In genomic region chr3:89276061-89276460, GRCm38 (mm10) we compare ENCODE assay signal across 19 mouse cellular contexts. TPM values are rescaled to one million over a fixed set of nuclear protein-coding genes. Genes with fewer than 3 reads are reported as not detected.
DNase-seq lines count a peak whose midpoint lies in the region; ATAC-seq lines count a peak whose summit lies in the region.
"Had no signal": no experiment of that assay in that cellular context is flagged by ENCODE, and none has a peak within 500 bp of the region (broad histone marks: within the 10 kb centered on the region; RNA-seq: fewer than 3 reads in every experiment).

No protein-coding gene starts in this region.

- no peak for DNase-seq in heart, postnatal 36 days
- DNase-seq in limb, embryonic 10.5 days (ENCODE audit: low spot score): no peak
- no peak for DNase-seq in embryonic facial prominence, embryonic 10.5 days (ENCODE audit: low spot score)
- no peak for DNase-seq in frontal cortex, postnatal 10 days (ENCODE audit: low spot score in 2 of 2)
- DNase-seq in left cerebral cortex, adult 18-20 months (ENCODE audit: low spot score in 2 of 2): no peak
- DNase-seq: cerebellum, adult 11 months; gastrocnemius, postnatal 14 days; heart, postnatal 4 days; lung, embryonic 14.5 days; spleen, adult 18-20 months; thymus, postnatal 25 days had no signal

- H3K27ac ChIP-seq in heart, embryonic 13.5 days (replicated peaks): no peak overlapping the region
- no peak overlapping the region for H3K27ac ChIP-seq in limb, embryonic 13.5 days
- H3K27ac ChIP-seq in limb, embryonic 10.5 days: no peak overlapping the region
- peak overlapping the region; percentile 86; the same call in 1 of the 2 replicates for H3K27ac ChIP-seq in embryonic facial prominence, embryonic 10.5 days (replicated peaks)
- H3K27ac ChIP-seq in intestine, embryonic 15.5 days: no peak overlapping the region
- H3K27ac ChIP-seq: hindbrain, postnatal 0 days; neural tube, embryonic 15.5 days; stomach, embryonic 15.5 days had no signal

- 0 out of 2 replicates have a peak overlapping the region, but pooled peaks have one; percentile 94 for H3K4me2 ChIP-seq in heart, embryonic 13.5 days
- H3K4me2 ChIP-seq in limb, embryonic 13.5 days (replicated peaks): peak overlapping the region; percentile 96
- peak overlapping the region; percentile 96; the same call in 1 of the 2 replicates for H3K4me2 ChIP-seq in intestine, embryonic 15.5 days (replicated peaks)
- H3K4me2 ChIP-seq: neural tube, embryonic 15.5 days had no signal

- H3K9ac ChIP-seq in heart, embryonic 13.5 days: no peak overlapping the region
- no peak overlapping the region for H3K9ac ChIP-seq in limb, embryonic 13.5 days
- H3K9ac ChIP-seq in intestine, embryonic 15.5 days: no peak overlapping the region
- H3K9ac ChIP-seq: neural tube, embryonic 15.5 days; stomach, embryonic 15.5 days had no signal

- no peak for ATAC-seq in heart, embryonic 13.5 days (ENCODE audit: extremely low read depth, insufficient number of reproducible peaks, low FRiP score, low TSS enrichment)
- ATAC-seq in limb, embryonic 13.5 days (ENCODE audit: low FRiP score, low read depth): no peak
- no peak for ATAC-seq in intestine, embryonic 15.5 days
- ATAC-seq: forebrain, embryonic 16.5 days; hindbrain, postnatal 0 days had no signal

- peaks cover 43% of the 10 kb centered on the region for H3K36me3 ChIP-seq in heart, embryonic 13.5 days
- H3K36me3 ChIP-seq in limb, embryonic 13.5 days: peaks cover 42% of the 10 kb centered on the region
- peaks cover 20% of the 10 kb centered on the region for H3K36me3 ChIP-seq in limb, embryonic 10.5 days
- peaks cover 27% of the 10 kb centered on the region for H3K36me3 ChIP-seq in embryonic facial prominence, embryonic 10.5 days (replicated peaks)
- H3K36me3 ChIP-seq in intestine, embryonic 15.5 days: peaks cover 12% of the 10 kb centered on the region
- H3K36me3 ChIP-seq: neural tube, embryonic 15.5 days had no signal

- WGBS in heart, embryonic 13.5 days: 86% methylated on average over 13 of the region's 13 CpGs
- WGBS in limb, embryonic 13.5 days: 90% methylated on average over 13 of the region's 13 CpGs
- 95% methylated on average over 13 of the region's 13 CpGs for WGBS in limb, embryonic 10.5 days
- 92% methylated on average over 13 of the region's 13 CpGs for WGBS in embryonic facial prominence, embryonic 10.5 days
- WGBS in intestine, embryonic 15.5 days: 93% methylated on average over 13 of the region's 13 CpGs

- H3K9me3 ChIP-seq in heart, embryonic 13.5 days: no peaks in the 10 kb centered on the region
- no peaks in the 10 kb centered on the region for H3K9me3 ChIP-seq in limb, embryonic 13.5 days
- H3K9me3 ChIP-seq in limb, embryonic 10.5 days (replicated peaks): no peaks in the 10 kb centered on the region
- no peaks in the 10 kb centered on the region for H3K9me3 ChIP-seq in embryonic facial prominence, embryonic 10.5 days
- H3K9me3 ChIP-seq in intestine, embryonic 15.5 days: no peaks in the 10 kb centered on the region
- H3K9me3 ChIP-seq: neural tube, embryonic 15.5 days; stomach, embryonic 15.5 days had no signal

- intact Hi-C loops in heart, postnatal 36 days (cut with DNase I): no loop called here

- H3K27me3 ChIP-seq in heart, embryonic 13.5 days (replicated peaks): no peaks in the 10 kb centered on the region
- peaks cover 9% of the 10 kb centered on the region; the same call in 1 of the 2 replicates for H3K27me3 ChIP-seq in limb, embryonic 13.5 days
- peaks cover 42% of the 10 kb centered on the region for H3K27me3 ChIP-seq in limb, embryonic 10.5 days (ENCODE audit: low read depth, poor library complexity, severe bottlenecking)
- peaks cover 67% of the 10 kb centered on the region for H3K27me3 ChIP-seq in embryonic facial prominence, embryonic 10.5 days (replicated peaks; ENCODE audit: low read depth, poor library complexity, severe bottlenecking)
- H3K27me3 ChIP-seq in intestine, embryonic 15.5 days (replicated peaks): no peaks in the 10 kb centered on the region
- H3K27me3 ChIP-seq: stomach, embryonic 15.5 days had no signal

- no peak overlapping the region for H3K4me3 ChIP-seq in heart, embryonic 13.5 days
- H3K4me3 ChIP-seq in limb, embryonic 13.5 days: no peak overlapping the region
- no peak overlapping the region for H3K4me3 ChIP-seq in limb, embryonic 10.5 days
- H3K4me3 ChIP-seq in embryonic facial prominence, embryonic 10.5 days: 0 out of 2 replicates have a peak overlapping the region, but pooled peaks have one; percentile 65
- H3K4me3 ChIP-seq in intestine, embryonic 15.5 days (replicated peaks): no peak overlapping the region
- H3K4me3 ChIP-seq: neural tube, embryonic 15.5 days had no signal

- peaks cover 52% of the 10 kb centered on the region for H3K4me1 ChIP-seq in heart, embryonic 13.5 days
- peaks cover 45% of the 10 kb centered on the region for H3K4me1 ChIP-seq in limb, embryonic 13.5 days
- peaks cover 53% of the 10 kb centered on the region for H3K4me1 ChIP-seq in limb, embryonic 10.5 days
- H3K4me1 ChIP-seq in embryonic facial prominence, embryonic 10.5 days: peaks cover 60% of the 10 kb centered on the region
- H3K4me1 ChIP-seq in intestine, embryonic 15.5 days (replicated peaks): peaks cover 35% of the 10 kb centered on the region

RNA-seq across cellular contexts. Expression of gene Efna1, which starts 4.9 kb away (rescaled TPM):
- 33.3 and 38.4 TPM in 2 replicates for polyA plus RNA-seq in heart, embryonic 13.5 days (2015; fragmentation: Nextera tagmentation; extraction: Ambion mirVana)
- total RNA-seq in heart, postnatal 36 days (2021): 10 to 100 TPM; 28.3 to 42.6 TPM
- 44.0 and 46.2 TPM in 2 replicates for polyA plus RNA-seq in limb, embryonic 13.5 days (2015; fragmentation: Nextera tagmentation; extraction: Ambion mirVana)
- 29.8 and 36.8 TPM in 2 replicates for polyA plus RNA-seq in limb, embryonic 10.5 days (2016; fragmentation: Nextera tagmentation; extraction: Ambion mirVana)
- polyA plus RNA-seq in embryonic facial prominence, embryonic 10.5 days (2016; fragmentation: Nextera tagmentation; extraction: Ambion mirVana): 26.7 and 27.2 TPM in 2 replicates
- polyA plus RNA-seq in intestine, embryonic 15.5 days (2015; fragmentation: Nextera tagmentation; extraction: Ambion mirVana): 57.9 and 58.5 TPM in 2 replicates
- 1 to 10 TPM; 5.9 to 8.3 TPM for total RNA-seq in left cerebral cortex, adult 18-20 months (2021)
- total RNA-seq: common myeloid progenitor, adult 5-6 weeks had no signal

RNA-seq across cellular contexts. Expression of gene Slc50a1, which starts 5.7 kb away (rescaled TPM):
- polyA plus RNA-seq in heart, embryonic 13.5 days (2015; fragmentation: Nextera tagmentation; extraction: Ambion mirVana): 40.6 and 40.7 TPM in 2 replicates
- total RNA-seq in heart, postnatal 36 days (2021): 10 to 100 TPM; 20.5 to 23.0 TPM
- polyA plus RNA-seq in limb, embryonic 13.5 days (2015; fragmentation: Nextera tagmentation; extraction: Ambion mirVana): 85.5 and 88.8 TPM in 2 replicates
- polyA plus RNA-seq in limb, embryonic 10.5 days (2016; fragmentation: Nextera tagmentation; extraction: Ambion mirVana): 33.2 and 41.3 TPM in 2 replicates
- 27.2 and 34.2 TPM in 2 replicates for polyA plus RNA-seq in embryonic facial prominence, embryonic 10.5 days (2016; fragmentation: Nextera tagmentation; extraction: Ambion mirVana)
- 60.6 and 63.9 TPM in 2 replicates for polyA plus RNA-seq in intestine, embryonic 15.5 days (2015; fragmentation: Nextera tagmentation; extraction: Ambion mirVana)
- 10 to 100 TPM; 35.2 to 35.8 TPM for total RNA-seq in left cerebral cortex, adult 18-20 months (2021)

RNA-seq across cellular contexts. Expression of gene Dpm3, which starts 16.9 kb away (rescaled TPM):
- polyA plus RNA-seq in heart, embryonic 13.5 days (2015; fragmentation: Nextera tagmentation; extraction: Ambion mirVana): 77.5 and 85.1 TPM in 2 replicates
- total RNA-seq in heart, postnatal 36 days (2021): 10 to 100 TPM; 50.0 to 52.3 TPM
- 120 and 126 TPM in 2 replicates for polyA plus RNA-seq in limb, embryonic 13.5 days (2015; fragmentation: Nextera tagmentation; extraction: Ambion mirVana)
- 82.5 and 84.0 TPM in 2 replicates for polyA plus RNA-seq in limb, embryonic 10.5 days (2016; fragmentation: Nextera tagmentation; extraction: Ambion mirVana)
- polyA plus RNA-seq in embryonic facial prominence, embryonic 10.5 days (2016; fragmentation: Nextera tagmentation; extraction: Ambion mirVana): 74.1 and 84.1 TPM in 2 replicates
- polyA plus RNA-seq in intestine, embryonic 15.5 days (2015; fragmentation: Nextera tagmentation; extraction: Ambion mirVana): 131 and 134 TPM in 2 replicates
- total RNA-seq in left cerebral cortex, adult 18-20 months (2021): 10 to 100 TPM; 56.5 to 56.6 TPM

RNA-seq across cellular contexts. Expression of gene Trim46, which starts 30.0 kb away (rescaled TPM):
- polyA plus RNA-seq in heart, embryonic 13.5 days (2015; fragmentation: Nextera tagmentation; extraction: Ambion mirVana): 0.70 and 0.76 TPM in 2 replicates
- under 1 TPM; 0.42 to 0.62 TPM for total RNA-seq in heart, postnatal 36 days (2021)
- 6.1 and 6.8 TPM in 2 replicates for polyA plus RNA-seq in limb, embryonic 13.5 days (2015; fragmentation: Nextera tagmentation; extraction: Ambion mirVana)
- polyA plus RNA-seq in limb, embryonic 10.5 days (2016; fragmentation: Nextera tagmentation; extraction: Ambion mirVana): 3.4 and 6.1 TPM in 2 replicates
- polyA plus RNA-seq in embryonic facial prominence, embryonic 10.5 days (2016; fragmentation: Nextera tagmentation; extraction: Ambion mirVana): 4.0 and 4.7 TPM in 2 replicates
- polyA plus RNA-seq in intestine, embryonic 15.5 days (2015; fragmentation: Nextera tagmentation; extraction: Ambion mirVana): 2.9 and 4.1 TPM in 2 replicates
- 10 to 100 TPM; 76.1 to 77.1 TPM for total RNA-seq in left cerebral cortex, adult 18-20 months (2021)

RNA-seq across cellular contexts. Expression of gene Krtcap2, which starts 30.3 kb away (rescaled TPM):
- polyA plus RNA-seq in heart, embryonic 13.5 days (2015; fragmentation: Nextera tagmentation; extraction: Ambion mirVana): 216 and 229 TPM in 2 replicates
- 10 to 100 TPM; 82.3 to 87.0 TPM for total RNA-seq in heart, postnatal 36 days (2021)
- polyA plus RNA-seq in limb, embryonic 13.5 days (2015; fragmentation: Nextera tagmentation; extraction: Ambion mirVana): 332 and 333 TPM in 2 replicates
- polyA plus RNA-seq in limb, embryonic 10.5 days (2016; fragmentation: Nextera tagmentation; extraction: Ambion mirVana): 272 and 282 TPM in 2 replicates
- 244 and 262 TPM in 2 replicates for polyA plus RNA-seq in embryonic facial prominence, embryonic 10.5 days (2016; fragmentation: Nextera tagmentation; extraction: Ambion mirVana)
- 348 and 351 TPM in 2 replicates for polyA plus RNA-seq in intestine, embryonic 15.5 days (2015; fragmentation: Nextera tagmentation; extraction: Ambion mirVana)
- 10 to 100 TPM; 66.0 to 67.7 TPM for total RNA-seq in left cerebral cortex, adult 18-20 months (2021)
